Mouse (Mus musculus) adrenal gland, postnatal 0 days (tissue): ENCODE measurements around the gene Olfr784. TPM values are rescaled to one million over a fixed set of nuclear protein-coding genes. Genes with fewer than 3 reads are reported as not detected.

Source experiments
- polyA plus RNA-seq: library from polyadenylated mRNA; unstranded; fragments of >200 nt; fragmentation: Nextera tagmentation; extraction: Ambion mirVana; gene quantifications from 2 replicates; pipeline ENCODE4 v1.2.1, GENCODE M21; 2015

Gene Olfr784
- polyA plus RNA-seq, result 0.04 TPM in 1 of 2 replicates, not detected in the other

GRCm38 (mm10) chr10:129383783-129384182 is at the start of gene Olfr784:
Gene Olfr784, plus strand, starts transcription at chr10:129384083.

GRCm38 (mm10) chr10:129348550-129348949 is 35.3 kb upstream of the Olfr784 start, which contains the start of gene Olfr782:
Gene Olfr782, plus strand, starts transcription at chr10:129348850.

GRCm38 (mm10) chr10:129405126-129405525 is 21.2 kb downstream of the Olfr784 start, which contains the start of gene Olfr785:
Gene Olfr785, plus strand, starts transcription at chr10:129405426.

GRCm38 (mm10) chr10:129427006-129427405 is 43.1 kb downstream of the Olfr784 start, which contains the start of gene Olfr786:
Gene Olfr786, plus strand, starts transcription at chr10:129427306.

Other genes starting within 250 kb of the Olfr784 start
- not detected in 2 replicates for gene Olfr770, start 245.1 kb upstream of the Olfr784 start, polyA plus RNA-seq
- not detected in 2 replicates for gene Olfr771, start 219.3 kb upstream of the Olfr784 start, polyA plus RNA-seq
- not detected in 2 replicates for gene Olfr772, start 206.2 kb upstream of the Olfr784 start, polyA plus RNA-seq
- not detected in 2 replicates for gene Olfr773, start 196.7 kb upstream of the Olfr784 start, polyA plus RNA-seq
- not detected in 2 replicates for gene Olfr774, start 147.9 kb upstream of the Olfr784 start, polyA plus RNA-seq
- not detected in 2 replicates for gene Olfr775, start 135.7 kb upstream of the Olfr784 start, polyA plus RNA-seq
- gene Olfr776, start 125.0 kb upstream of the Olfr784 start, polyA plus RNA-seq, result not detected in 2 replicates
- not detected in 2 replicates for gene Olfr777, start 112.6 kb upstream of the Olfr784 start, polyA plus RNA-seq
- gene Olfr780, start 66.0 kb upstream of the Olfr784 start, polyA plus RNA-seq, result not detected in 2 replicates
- gene Olfr781, start 55.2 kb upstream of the Olfr784 start, polyA plus RNA-seq, result not detected in 2 replicates
- not detected in 2 replicates for gene Olfr782, start 35.2 kb upstream of the Olfr784 start, polyA plus RNA-seq
- not detected in 2 replicates for gene Olfr785, start 21.3 kb downstream of the Olfr784 start, polyA plus RNA-seq
- gene Olfr786, start 43.2 kb downstream of the Olfr784 start, polyA plus RNA-seq, result not detected in 2 replicates
- gene Olfr787, start 77.8 kb downstream of the Olfr784 start, polyA plus RNA-seq, result not detected in 2 replicates
- gene Olfr788, start 86.9 kb downstream of the Olfr784 start, polyA plus RNA-seq, result not detected in 2 replicates
- gene Olfr789, start 100.7 kb downstream of the Olfr784 start, polyA plus RNA-seq, result not detected in 2 replicates
- not detected in 2 replicates for gene Olfr790, start 114.4 kb downstream of the Olfr784 start, polyA plus RNA-seq
- not detected in 2 replicates for gene Olfr791, start 137.7 kb downstream of the Olfr784 start, polyA plus RNA-seq
- gene Olfr792, start 155.1 kb downstream of the Olfr784 start, polyA plus RNA-seq, result not detected in 2 replicates
- gene Olfr794, start 183.6 kb downstream of the Olfr784 start, polyA plus RNA-seq, result not detected in 2 replicates
- gene Olfr796, start 228.5 kb downstream of the Olfr784 start, polyA plus RNA-seq, result not detected in 2 replicates
- gene Olfr798, start 243.9 kb downstream of the Olfr784 start, polyA plus RNA-seq, result not detected in 2 replicates